Mouse (Mus musculus) frontal cortex, adult 2 months (tissue): ENCODE data around the gene Cab39l. TPM values are rescaled to one million over a fixed set of nuclear protein-coding genes. Genes with fewer than 3 reads are reported as not detected.

ENCODE experiments used
- DNase-seq, 2 experiments: peaks; one replicate each; pipeline ENCODE4 v3.0.0; 2022; ENCODE audit warnings: low spot score in 1 of 2; ENCODE audit errors: extremely low spot score in 1 of 2
- polyA plus RNA-seq: library from polyadenylated mRNA; depleted of rRNA; stranded (reverse); fragments of >200 nt; gene quantifications from 2 replicates; pipeline ENCODE4 v1.2.3, GENCODE M21; 2012

Gene Cab39l
- polyA plus RNA-seq, 1 experiment, result 17.8 TPM

DNA sequence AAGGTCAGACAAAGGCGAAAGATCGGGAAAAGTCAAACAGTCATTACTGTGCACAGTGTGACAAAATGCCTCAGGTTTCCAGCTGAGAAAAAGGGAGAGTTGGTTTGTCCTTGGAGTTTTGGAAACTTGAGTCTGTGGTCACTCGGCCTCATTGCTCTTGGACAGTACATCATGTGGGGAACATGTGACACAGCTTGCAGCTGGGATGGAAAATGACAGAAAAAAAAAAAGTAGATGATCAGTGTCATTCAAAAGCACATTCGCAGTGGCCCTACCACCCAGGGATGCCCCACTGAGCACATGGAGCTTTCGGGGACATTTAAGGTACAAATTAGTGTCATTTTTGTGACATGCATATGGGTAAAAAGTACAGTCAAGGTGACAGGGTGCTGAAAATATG, 57.2 kb downstream of the Cab39l start:
- no peak for DNase-seq

DNA sequence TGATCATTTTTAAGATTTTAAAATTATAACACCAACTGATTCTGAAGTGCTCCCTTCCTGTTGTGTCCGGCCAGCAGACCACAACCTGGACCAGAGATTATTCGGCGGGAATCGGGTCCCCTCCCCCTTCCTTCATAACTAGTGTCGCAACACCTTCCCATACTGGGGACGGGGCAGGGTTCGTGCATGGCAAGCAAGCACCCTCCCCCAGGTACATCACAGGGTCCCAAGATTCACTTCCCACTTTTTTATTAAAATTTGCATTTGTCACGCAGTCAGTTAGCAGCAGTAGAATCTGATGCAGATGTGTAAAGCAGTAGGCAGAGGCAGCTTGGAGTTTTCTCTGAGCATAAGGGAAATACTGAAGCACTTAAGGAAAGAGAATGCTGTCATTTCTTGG, 64.1 kb downstream of the Cab39l start:
- DNase-seq, result no peak

DNA sequence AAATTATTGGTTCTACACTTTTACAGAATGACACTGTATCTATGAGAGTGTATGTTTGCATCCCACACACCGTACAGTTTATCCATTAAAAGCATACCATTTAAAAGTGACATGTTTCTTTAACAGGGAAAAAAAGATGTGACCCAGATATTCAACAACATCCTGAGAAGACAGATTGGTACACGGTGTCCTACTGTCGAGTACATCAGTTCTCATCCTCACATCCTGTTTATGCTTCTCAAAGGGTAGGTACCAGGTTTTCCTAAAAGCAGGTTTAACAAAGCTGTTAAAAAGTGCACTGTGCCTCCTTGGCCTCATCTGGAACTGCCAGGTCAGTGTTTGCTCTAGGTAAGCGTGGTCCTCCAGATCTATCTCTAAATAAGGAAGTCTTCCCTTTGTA, 65.4 kb downstream of the Cab39l start:
- DNase-seq, result no peak

DNA sequence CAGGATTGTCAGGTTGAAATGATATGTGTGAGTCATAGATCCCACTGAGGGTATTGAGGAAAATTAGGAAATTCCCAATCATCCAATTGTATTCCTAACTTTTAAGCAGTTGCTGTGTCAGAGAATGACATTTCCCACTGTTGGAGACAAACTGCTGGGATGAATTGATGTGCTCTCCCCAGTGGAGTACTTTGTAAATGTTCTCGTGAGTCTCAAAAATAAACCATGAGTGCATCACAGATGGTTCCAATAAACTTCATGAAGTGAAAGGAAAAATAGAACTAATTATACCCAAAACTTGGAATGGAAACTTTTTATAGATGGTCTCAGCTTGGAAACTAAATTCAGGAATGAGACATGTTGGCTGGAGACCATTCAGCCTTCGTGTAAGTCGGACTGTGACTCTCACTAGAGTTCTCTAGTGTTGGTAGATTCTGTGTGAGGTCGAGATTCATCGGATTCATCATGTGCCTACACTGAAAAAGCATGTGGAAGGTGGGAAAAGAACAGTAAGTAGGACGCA, 73.2 kb downstream of the Cab39l start:
- peak in 1 of 2 experiments; percentile 25 for DNase-seq

DNA sequence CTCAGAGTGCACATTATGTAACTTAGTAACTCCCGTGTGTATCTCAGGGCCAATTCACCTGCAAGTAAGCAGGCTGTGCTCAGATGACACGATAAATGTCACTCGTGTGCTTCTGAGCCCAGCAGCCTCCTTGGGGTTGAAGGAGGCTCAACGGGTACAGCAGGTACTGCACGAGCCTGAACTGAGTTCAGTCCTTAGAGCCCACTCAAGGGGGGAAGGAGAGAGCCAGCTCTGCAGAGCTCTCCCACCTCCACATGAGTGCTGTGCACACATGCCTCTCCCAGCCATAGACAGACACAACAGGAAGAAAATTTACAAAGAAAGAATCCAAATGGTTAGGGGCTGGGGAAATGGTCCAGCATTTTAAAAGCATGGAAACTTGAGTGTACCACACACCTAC, 85.1 kb downstream of the Cab39l start:
- no peak for DNase-seq

DNA sequence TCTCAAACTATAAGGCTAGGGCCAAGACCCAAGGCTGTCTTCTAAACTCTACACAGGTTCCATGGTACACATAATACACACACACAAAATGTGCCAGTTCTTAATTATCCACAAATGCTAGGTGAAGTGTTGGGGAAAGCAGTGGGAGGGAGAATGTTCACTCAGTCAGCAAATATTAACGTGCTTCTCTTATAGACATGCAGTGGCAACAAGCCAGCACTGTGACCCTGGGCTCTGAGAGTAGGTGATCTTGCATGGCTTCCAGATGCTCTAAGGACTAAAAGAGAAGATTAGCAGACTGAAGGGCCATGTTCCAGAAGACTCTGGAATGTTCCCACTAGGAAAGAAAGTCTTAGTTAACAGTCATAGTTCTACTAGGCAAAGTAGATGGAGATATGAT, 90.0 kb downstream of the Cab39l start:
- DNase-seq, result no peak

DNA sequence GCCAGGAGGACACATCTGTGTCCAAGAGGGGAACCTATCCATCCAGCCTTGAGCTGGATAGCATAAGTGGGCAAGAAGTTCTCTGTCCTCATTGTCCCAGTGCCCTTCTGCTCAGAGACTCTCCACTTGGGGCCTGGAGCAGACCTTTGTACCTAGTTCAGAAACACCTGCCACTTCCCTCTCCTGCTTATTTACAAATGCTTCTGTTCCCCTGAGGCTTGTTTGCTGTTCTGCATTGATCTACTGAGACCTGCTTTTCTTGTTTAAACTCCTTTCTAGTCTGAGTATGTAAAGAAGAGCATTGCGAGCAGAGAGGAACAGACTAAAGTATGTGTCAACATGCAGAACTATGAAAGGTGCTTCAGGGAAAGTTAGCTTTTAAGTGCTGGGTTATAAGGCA, 92.2 kb downstream of the Cab39l start:
- no peak for DNase-seq

DNA sequence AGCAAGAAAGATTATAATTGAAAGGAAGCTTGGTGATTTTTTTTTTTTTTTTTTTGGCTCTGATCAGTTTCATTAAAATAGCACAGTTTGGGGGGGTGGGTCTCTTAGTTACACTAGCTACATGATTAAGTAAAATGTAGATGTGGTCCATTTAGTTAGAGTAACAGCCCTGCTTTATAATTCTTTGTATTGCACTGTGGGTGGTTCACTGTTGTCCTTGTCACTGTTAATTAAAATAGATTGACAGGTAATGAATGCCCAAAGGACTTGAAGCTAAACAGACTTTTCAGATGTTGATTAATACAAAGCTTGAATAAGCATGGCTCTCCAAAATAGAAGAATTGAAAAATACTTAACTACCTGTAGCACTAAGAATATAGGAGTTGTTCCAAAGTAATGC, 93.1 kb downstream of the Cab39l start:
- no peak for DNase-seq

DNA sequence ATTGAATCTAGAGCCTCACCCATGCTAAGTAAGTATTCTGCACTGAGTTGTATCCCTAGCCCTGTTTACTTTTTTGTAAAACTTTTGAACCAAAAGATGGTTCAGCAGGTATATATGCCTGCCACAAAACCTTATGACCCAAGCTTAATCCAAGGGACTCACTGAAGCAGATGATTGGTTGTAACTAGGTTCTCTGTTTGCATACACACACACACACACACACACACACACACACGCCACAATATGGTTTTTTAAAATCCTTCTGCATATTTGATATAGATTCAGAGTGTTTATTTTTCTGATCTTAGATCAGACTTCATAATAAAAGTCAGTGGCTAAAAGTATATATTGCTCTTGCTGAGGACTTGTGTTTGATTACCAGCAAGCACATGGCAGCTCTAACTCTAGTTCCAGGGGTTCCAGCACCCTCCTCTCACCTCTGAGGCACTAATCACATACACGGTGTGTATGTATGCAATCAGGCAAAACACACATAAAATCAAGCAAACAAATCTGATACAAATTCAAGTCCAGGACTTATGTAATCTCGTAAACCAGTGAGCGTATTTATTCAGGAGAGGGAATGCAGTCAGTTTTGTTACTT, 97.2 kb downstream of the Cab39l start:
- no peak for DNase-seq

DNA sequence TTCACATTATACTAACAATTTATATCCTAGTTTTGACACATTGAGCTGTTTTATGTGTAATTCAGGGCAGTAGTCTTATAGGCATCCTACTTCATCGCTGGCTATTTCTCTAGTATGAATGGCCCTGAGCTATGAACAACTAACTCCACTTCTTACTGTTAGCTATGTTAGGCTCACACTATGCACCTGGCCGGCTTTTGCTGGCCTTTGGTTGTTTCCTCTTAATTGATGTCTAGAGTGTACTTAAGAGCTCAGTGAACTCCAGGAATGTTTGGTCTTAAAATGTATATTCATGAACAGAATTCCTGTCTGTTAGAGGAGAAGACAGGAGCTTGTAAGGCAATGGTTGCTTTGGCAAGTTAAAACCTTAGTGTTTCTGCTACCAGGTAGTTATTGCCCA, 99.5 kb downstream of the Cab39l start:
- DNase-seq, result no peak

DNA sequence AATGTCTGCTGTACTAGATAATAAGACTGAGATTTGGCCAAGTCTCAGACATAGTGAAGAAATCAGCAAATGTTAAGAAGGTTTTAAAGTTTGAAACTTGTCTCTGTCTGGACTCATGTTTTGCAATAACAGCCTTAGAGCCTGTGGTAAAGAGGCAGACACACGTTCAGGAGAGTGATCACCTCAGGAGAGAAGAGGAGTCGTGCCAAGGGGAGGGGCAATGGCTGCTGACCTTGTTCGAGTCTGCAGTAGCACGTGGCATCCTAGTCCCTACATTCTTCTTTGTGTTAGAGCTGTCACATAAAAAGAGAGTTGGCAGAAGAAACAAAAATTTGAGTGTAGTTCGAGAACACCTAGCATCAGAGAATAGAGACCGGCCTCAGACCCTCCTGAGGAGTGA, 100.0 kb downstream of the Cab39l start:
- DNase-seq, result no peak

DNA sequence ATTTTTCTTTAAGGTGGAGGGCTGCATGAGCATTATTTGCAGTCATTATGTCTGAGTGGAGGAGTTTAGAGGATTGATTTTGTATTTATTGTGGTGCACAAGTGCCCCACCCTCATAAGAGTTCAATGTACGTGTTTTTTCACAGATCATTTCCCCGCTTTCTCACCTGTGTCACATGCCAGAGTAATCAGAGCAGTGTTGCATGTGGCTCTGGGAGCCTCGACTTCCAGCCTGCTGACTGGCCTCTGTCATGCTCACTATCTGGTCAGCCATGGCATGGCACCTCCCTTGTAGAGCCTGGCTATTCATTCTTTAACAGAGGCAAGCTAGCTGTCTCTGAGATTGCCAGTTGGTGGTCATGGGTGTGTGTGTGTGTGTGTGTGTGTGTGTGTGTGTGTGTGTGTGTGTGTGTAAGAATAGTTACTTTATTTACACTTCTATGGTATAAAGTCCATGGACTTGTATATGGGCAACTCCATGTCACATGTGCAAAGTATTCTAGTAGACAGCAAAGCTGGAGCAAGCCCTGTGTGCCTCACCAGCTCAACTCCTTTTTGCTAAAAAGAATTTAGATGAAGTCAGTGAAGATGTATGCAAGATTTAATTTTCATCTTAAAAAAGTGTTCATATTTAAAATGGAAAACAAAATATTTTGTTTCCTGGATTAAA, 102.5 kb downstream of the Cab39l start:
- DNase-seq, result no peak

DNA sequence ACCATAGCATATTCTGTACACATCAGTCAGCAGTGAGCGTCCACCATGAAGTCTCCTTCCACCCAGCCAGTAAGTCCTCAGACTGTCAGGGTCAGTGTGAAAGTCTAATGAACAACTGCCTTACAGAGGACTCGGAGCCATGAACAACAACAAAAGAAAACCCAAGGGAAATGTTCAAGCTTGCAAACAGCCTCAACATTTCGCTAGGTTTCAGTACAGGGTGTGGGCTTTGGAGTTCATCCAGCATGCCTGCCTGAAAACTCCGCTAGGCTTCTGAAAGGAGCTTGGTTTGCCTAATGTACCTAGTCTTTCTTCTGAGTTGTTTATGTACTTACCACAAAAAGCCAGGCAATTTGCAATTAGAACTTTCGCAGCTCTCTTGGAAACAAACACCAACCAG, 103.2 kb downstream of the Cab39l start:
- DNase-seq, result no peak

DNA sequence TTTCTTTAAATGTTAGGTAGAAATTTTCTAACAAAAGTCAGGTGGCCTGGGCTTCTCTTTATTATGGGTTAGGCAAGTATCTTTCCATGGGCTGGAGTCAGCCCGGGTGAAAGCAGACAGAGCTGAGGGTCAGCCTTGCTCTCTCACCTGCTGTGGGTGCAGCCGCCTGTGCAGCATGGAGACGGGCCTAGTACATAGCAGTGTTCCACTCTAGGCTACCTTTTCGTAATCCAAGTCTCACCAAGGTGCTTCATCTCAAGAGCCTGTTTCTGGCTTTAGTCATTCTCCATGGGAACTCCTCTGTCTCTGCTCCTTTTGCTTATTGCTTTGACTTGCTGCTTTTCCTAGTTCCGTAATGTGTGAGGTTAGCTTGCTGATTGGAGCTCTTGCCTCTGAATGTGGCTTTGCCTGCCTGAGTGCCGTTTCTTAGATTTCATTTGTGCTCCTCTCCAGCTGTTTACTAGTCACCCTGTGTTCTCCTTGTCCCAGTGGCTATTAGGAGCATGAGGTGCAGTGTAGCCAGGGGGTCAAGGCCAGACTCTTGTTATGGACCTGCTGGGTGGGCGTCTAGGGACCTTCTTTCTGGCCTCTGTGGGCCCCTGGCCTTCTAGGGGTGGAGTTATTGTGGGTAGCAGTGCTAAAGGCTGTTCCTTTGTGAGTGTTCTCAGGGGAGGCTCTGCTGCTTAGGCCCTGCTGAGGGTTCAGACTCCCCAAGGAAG, 105.5 kb downstream of the Cab39l start:
- DNase-seq, result no peak

DNA sequence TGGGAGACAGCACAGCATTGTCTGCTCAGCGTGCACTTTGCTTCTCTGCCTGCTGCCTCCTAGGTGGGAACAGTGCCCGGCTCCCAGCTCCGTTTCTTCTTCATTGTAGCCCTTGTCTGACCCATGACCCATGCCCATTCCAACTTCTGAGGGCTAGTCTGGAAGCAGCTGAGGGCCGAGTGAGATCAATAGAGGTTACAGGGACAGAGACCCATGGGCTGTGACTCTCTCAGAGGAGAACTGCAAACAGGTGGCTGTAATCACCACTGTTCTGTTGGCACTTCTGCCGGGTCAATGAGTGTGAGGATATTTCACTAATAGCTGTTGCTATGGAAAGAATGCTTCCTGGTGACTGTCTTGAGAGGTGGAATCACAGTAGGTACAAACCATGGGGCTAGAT, 106.8 kb downstream of the Cab39l start:
- no peak for DNase-seq

DNA sequence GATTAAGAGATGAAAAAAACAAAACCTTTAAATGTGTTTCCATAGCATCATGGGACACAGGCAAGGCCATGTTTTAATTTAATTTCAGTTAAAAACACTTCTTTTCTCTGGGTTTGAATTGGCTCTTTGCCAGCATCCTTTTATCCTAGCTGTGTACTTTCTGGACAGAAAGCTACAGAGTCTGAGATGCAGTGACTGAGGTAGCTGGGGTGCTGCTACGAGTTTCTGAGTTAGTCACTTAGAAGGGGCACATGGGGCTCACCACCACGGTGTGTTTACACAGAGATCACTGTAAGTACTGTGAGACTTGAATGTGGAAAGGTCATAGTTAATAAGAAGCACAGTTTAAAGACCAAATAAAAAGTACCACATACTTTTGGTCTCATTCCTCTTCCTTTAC, 107.8 kb downstream of the Cab39l start:
- DNase-seq, result no peak

DNA sequence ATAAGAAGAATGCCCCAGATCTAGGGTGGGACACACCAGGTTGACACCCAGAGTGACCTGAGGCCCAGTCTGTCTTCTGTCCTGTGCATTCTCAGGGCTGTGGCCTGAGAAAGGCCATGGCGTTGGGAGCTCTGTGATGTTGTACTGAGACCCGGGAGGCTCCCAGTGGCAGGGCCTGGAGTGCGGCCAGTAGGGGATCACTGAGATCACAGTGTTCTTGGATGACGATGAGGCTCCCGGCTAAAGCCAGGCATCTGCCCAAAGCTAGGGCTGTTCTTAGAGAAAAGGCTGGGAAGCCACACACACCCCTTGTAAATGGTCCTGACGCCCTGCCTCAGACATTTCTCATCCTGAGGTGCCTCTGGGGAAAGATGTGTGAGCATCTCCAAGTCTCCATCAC, 108.3 kb downstream of the Cab39l start:
- DNase-seq, result no peak

DNA sequence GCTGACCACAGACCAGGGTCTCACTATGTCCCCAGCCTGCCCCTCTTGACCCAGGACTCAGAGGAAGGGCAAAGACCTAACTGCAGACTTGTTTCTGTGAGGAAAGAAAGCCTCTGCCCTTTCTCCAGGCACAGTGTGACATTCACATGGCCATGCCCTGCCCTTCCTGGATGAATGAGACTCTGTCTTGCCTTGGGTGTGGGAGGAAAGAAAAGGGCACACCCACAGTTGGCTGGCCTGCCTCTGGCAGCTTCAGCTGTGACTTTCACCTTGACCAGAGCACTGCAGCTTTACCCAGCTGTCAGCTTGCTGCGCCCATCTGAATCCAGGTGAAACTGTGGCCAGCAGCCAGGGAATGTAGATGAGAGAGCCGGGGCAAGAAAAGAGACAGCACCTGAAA, 110.1 kb downstream of the Cab39l start:
- DNase-seq, result no peak

DNA sequence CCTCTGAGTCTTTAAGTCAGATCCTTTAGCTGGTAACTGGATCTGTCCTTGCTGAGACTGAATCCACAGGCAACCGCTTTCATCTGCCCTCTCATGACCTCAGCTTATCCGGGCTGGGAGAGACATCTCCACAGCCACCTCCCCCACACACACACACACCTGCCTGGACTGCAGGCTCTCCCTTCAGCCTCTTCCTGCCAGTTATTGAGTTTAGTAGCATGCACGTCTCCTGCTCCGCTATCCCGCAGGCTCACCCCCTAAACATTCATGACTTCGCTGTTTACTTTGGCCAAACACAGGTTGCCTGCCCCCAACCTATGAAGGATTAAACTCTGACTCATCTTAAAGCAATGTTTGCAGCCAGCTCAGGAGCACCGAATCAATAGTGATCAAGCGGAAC, 111.2 kb downstream of the Cab39l start:
- no peak for DNase-seq

DNA sequence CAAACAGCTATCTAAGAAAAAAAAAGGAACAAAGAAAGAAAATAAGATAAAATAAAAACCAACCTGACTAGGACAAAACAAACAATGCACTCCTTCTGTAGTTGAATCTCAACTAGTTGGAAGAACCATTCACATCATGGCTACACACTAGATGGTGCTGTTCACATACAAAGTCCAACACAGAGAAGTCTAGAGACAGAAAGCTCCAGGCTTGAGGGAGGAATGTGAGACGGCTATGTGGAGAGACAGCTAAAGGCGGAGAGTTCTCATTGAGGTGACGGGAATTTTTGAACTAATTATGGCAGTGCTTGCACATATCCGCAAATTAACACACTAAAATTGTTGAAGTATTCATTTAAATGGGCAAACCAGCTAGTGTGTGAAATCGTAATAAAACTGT, 113.3 kb downstream of the Cab39l start:
- peak in 1 of 2 experiments; percentile 21 for DNase-seq

DNA sequence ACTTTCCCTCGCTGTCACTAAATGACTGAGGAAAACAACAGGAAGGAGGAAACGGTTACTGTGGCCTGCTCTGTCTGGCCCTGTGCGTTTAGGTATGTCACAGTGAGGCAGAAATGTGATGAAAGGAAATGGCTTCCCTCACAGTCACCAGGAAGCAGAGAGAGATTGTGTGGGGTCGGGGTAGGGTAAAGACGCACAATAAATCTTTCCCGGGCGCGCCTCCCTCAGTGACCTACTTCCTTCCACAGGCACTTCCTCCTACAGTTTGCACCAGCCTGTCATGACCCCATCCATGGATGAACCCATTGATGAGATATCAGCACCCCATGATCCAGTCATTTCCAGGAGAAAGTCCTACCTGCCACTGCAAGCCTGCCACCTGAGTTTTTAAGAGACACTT, 114.2 kb downstream of the Cab39l start:
- DNase-seq, result no peak
